Mouse (Mus musculus): Measurements from ENCODE around the gene Shmt2. TPM values are rescaled to one million over a fixed set of nuclear protein-coding genes. Genes with fewer than 3 reads are reported as not detected.

Shmt2 gene
- polyA plus RNA-seq, 1 experiment from 2014 or later, result 110 TPM

DNA sequence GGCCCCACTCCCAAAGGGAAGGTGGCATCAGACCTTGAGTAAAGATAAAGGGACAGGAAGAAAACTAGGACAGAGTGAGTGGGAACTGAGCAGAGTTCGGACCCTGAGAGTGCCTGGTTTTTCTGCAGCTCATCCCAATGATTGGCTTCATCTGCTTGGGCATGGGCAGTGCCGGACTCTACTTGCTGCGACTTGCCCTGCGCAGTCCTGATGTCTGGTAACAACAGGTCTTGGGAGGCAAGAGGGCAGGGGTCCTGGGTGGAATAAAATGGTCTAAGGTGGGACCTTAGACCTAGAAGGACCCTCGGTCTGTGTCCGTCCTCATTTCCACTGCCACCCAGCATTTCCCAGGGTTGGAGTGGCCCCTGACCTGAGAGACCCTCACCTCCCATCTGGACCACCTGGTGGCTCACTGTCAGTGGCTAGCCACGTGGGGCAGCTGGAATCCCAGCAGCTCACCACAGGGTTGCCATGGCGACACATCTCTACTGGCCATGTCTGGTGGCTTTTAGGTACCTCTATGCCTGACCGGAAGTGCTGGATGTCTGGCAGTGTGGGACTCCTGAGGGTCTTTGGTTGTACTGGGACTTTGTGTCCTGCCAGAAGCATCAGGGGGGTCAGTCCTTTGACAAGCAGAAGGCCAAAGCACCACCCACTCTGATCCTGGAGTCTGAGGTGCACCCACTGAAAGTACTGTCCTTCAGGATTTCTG is 6.8 kb downstream of the Shmt2 start:
- Histone ChIP-seq H3K9me3 (0 out of 2 replicates have a peak, but pooled peaks cover 4% of the 10 kb centered on the region), H3K4me3 (peak overlapping the region; percentile 64), H3K27ac (replicated peaks) (peak overlapping the region; percentile 69; the same call in 1 of the 2 replicates), H3K36me3 (replicated peaks) (peaks cover 36% of the 10 kb centered on the region), H3K4me1 (peaks cover 87% of the 10 kb centered on the region), H3K27me3 (replicated peaks; ENCODE audit: low read depth, poor library complexity, severe bottlenecking) (peaks cover 98% of the 10 kb centered on the region)
- WGBS, result 22% methylated on average over 9 of the region's 9 CpGs
- peak; percentile 61 for DNase-seq (ENCODE audit: low spot score)

DNA sequence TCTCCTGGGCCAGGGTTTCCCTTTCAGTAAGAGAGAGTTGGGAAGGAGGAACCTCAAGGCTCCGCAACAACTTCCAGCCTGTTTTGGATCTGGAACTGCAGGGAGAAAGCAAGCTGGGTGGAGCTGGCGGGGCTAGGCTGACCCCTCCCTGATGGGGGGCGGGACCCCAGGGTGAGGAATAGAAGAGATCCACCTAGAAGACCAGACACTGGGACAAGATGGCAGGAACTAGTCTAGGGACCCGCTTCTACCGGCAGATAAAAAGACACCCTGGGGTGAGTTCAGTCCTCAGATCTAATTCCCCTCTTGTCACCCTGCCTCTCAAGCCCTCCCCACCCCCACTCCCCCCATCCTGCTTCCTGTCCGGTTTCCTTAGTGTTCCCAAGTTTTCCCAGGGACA is 7.5 kb downstream of the Shmt2 start, which contains the start of gene Ndufa4l2:
Ndufa4l2 (plus strand) TSS at position 204 of the 400 bp plus-strand sequence.
- Histone ChIP-seq H3K27ac (replicated peaks) (peak within 1 kb of the TSS; percentile 83; the same call in 1 of the 2 replicates), H3K4me3 (peak within 1 kb of the TSS; percentile 64), H3K36me3 (replicated peaks) (peaks cover 29% of the 10 kb centered on the region), H3K4me1 (peaks cover 90% of the 10 kb centered on the region), H3K9me3 (0 out of 2 replicates have a peak, but pooled peaks cover 4% of the 10 kb centered on the region), H3K27me3 (replicated peaks; ENCODE audit: low read depth, poor library complexity, severe bottlenecking) (peaks cover 98% of the 10 kb centered on the region)
- peak; percentile 29 for DNase-seq (ENCODE audit: low spot score)
- 7% methylated on average over 6 of the region's 6 CpGs for WGBS

DNA sequence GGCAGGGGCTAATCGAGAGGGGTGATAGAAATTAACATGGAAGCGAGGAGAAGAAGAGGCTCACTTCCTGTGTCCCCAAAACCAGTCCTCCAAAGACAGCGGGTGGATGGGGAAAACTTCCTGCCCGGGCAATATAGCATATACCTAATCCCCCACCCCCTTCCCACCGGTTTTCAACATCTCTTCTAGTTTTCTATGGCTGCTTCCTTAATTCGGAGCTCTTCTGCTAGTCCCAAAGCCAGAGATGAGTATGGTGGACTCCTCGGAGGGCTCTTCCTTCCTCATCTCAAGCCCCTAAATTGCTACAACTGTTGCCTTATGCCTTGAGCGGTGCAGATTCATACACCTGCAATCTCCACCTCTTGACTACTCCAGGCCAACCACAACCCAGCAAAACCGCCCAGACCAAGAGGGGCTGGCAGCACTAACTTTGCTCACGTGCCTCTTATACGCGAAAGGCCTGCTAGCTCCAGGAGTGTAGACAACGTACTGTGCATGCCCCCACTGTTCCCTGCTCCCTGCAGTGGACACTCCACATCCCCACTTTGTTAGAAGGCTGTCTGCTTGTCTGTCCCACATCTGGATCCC is 8.0 kb downstream of the Shmt2 start:
- Histone ChIP-seq H3K4me1 (peaks cover 94% of the 10 kb centered on the region), H3K4me3 (peak overlapping the region; percentile 64), H3K36me3 (replicated peaks) (peaks cover 23% of the 10 kb centered on the region), H3K27me3 (replicated peaks; ENCODE audit: low read depth, poor library complexity, severe bottlenecking) (peaks cover 100% of the 10 kb centered on the region), H3K9me3 (0 out of 2 replicates have a peak, but pooled peaks cover 4% of the 10 kb centered on the region), H3K27ac (replicated peaks) (no peak overlapping the region; the same call in 1 of the 2 replicates)
- 9% methylated on average over 13 of the region's 13 CpGs for WGBS
- DNase-seq (ENCODE audit: low spot score), result no peak

DNA sequence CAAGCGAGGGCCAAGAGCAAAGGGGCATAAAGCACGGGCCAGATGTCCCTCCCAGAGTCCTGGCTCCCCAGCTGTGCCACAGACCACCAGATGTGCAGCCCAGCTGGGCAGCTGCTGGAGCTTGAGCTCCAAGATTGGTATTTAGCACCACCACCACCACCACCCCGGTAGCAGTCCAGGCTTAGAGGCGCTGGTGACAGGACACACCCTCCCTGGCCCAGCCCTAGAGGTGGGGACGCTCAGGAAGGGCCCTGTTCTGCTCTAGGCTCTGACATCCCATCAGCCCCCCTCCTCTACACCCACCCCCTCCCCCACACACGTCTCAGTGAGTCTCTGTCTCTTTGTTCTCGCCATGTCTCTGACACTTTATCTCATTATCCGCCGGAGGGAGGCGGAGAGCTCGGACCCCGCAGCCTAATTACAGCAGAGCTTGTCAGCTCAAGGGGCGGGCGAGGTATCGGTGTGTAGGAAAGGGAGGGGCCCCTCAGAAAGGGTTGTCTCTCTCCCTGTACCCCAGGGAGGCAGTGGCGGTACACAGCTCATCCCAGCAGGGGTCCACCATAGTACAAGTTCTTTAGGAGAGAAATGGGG is 8.6 kb downstream of the Shmt2 start:
- Histone ChIP-seq H3K9me3 (no peaks in the 10 kb centered on the region), H3K4me3 (peak overlapping the region; percentile 64), H3K27ac (replicated peaks) (peak overlapping the region; percentile 83; the same call in 1 of the 2 replicates), H3K27me3 (replicated peaks; ENCODE audit: low read depth, poor library complexity, severe bottlenecking) (peaks cover 99% of the 10 kb centered on the region), H3K4me1 (peaks cover 97% of the 10 kb centered on the region), H3K36me3 (replicated peaks) (peaks cover 17% of the 10 kb centered on the region)
- DNase-seq (ENCODE audit: low spot score), result peak; percentile 59
- WGBS, result under 1% methylated on average over 16 of the region's 16 CpGs

DNA sequence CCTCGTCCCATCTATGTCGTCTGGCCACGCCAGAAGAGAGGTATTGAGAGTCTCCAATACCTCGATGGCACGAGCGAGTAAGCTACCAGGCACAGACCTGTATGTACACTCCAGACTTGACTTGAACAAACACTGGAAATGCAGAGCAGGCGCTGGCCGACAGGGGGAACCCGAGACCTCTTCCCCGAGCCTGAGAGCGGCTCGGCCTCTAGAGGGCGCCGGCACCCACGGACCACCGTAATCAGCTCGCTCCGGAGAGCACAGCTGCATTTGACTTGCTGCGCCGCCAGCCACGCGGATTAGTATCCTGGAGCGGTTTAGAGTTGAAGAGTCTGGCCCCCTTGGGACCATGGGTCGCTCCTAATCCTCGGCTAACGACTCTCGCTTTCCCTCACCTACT is 9.4 kb downstream of the Shmt2 start:
- Histone ChIP-seq H3K9me3 (no peaks in the 10 kb centered on the region), H3K4me1 (peaks cover 100% of the 10 kb centered on the region), H3K4me3 (peak overlapping the region; percentile 64), H3K27ac (replicated peaks) (peak overlapping the region; percentile 83; the same call in 1 of the 2 replicates), H3K27me3 (replicated peaks; ENCODE audit: low read depth, poor library complexity, severe bottlenecking) (peaks cover 99% of the 10 kb centered on the region), H3K36me3 (replicated peaks) (peaks cover 9% of the 10 kb centered on the region)
- under 1% methylated on average over 27 of the region's 27 CpGs for WGBS
- peak; percentile 97 for DNase-seq (ENCODE audit: low spot score)

DNA sequence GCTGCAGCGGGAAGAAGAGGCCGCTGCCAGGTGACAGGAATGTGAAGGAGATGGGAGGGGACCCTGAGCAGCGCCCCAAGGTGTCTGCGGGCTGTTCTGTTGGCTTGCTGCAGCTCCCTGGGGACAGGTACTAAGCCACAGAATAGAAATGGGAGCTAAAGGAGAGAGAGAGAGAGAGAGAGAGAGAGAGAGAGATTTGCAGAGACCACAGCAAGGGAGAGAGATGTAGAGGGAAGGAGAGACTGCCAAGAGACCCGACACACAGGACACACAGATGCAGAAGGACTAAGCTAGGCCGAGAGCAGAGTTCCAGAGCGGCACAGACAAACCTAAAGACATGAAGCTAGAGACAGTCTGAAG is 10.0 kb downstream of the Shmt2 start:
- 2% methylated on average over 7 of the region's 7 CpGs for WGBS
- peaks cover 4% of the 10 kb centered on the region for H3K36me3 ChIP-seq (replicated peaks)
- H3K27me3 ChIP-seq (replicated peaks; ENCODE audit: low read depth, poor library complexity, severe bottlenecking), result peaks cover 99% of the 10 kb centered on the region
- peak overlapping the region; percentile 83 for H3K27ac ChIP-seq (replicated peaks)
- peaks cover 95% of the 10 kb centered on the region for H3K4me1 ChIP-seq
- H3K4me3 ChIP-seq, result peak overlapping the region; percentile 64
- DNase-seq (ENCODE audit: low spot score), result no peak
- no peaks in the 10 kb centered on the region for H3K9me3 ChIP-seq

DNA sequence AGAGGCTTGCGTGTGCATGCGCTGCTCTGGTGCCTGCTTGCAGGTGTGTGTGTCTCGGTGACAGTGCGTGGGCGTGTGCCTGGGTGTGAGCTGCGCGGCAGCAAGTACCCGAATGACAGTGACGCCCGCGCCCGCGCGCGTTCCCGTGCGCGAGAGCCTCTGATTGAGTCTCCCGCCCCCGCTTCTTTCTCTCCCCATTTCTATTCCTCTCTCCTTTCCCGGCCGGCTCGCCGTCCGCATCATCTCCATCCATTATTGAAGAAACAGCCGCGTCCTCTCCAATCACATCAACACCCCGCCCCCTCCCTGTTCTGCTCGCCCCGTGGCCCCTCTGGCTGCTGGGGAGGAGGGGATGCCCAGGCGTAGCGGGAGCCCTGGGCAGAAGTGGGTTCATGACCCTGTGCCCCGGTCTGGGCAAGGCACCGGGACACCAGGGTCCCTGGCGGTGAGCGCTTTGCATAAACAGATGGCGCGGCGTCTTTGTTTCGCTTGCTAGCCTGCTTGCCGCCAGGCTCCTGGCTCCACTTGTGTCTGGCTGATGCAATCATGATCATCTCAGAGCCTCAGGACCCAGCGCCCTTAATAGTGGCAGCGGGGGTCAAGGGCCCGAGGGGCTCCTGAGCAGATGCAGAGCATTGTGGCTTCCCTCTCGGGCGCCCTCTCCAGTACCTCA is 10.5 kb downstream of the Shmt2 start:
- peak; percentile 74 for DNase-seq (ENCODE audit: low spot score)
- peak overlapping the region; percentile 83 for H3K27ac ChIP-seq (replicated peaks)
- H3K27me3 ChIP-seq (replicated peaks; ENCODE audit: low read depth, poor library complexity, severe bottlenecking), result peaks cover 99% of the 10 kb centered on the region
- no peaks in the 10 kb centered on the region; the same call in 1 of the 2 replicates for H3K36me3 ChIP-seq (replicated peaks)
- under 1% methylated on average over 46 of the region's 46 CpGs for WGBS
- H3K4me1 ChIP-seq, result peaks cover 90% of the 10 kb centered on the region
- H3K4me3 ChIP-seq, result peak overlapping the region; percentile 64
- no peaks in the 10 kb centered on the region for H3K9me3 ChIP-seq

DNA sequence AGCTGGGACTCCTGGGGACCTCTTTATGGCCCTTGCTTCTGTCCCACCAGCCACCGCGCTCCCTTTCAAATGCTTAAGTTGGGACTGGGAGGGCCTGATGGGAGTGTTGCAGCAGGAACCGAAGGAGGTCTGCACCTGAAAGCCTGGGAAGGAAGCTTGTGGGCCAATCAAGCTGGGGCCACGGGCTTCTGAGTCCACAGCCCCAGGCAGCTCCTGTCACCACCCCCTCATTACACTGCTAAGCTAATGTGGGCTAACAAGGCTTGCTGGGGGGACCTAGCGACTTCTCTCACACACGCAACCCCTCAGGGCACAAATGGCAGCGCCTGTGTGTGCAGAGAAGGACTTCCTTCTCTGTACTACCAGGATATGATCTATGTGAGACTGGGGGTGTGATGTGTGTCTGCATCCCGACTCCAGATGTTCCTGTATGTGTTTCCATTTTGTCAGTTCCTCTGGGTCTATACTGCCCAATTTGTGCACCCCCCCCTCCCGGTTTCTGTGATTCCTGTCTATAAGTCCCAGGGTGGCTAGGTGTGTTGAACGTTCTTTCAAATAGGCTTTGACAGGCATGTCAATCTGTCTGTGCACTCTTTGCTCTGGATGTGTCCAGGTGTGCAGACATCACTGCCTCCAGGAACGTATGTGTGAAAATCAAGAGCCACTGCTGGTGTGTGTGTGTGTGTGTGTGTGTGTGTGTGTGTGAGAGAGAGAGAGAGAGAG is 11.2 kb downstream of the Shmt2 start:
- H3K27me3 ChIP-seq (replicated peaks; ENCODE audit: low read depth, poor library complexity, severe bottlenecking), result peaks cover 99% of the 10 kb centered on the region
- H3K4me3 ChIP-seq, result peak overlapping the region; percentile 64
- H3K4me1 ChIP-seq, result peaks cover 82% of the 10 kb centered on the region
- H3K36me3 ChIP-seq (replicated peaks), result no peaks in the 10 kb centered on the region; the same call in 1 of the 2 replicates
- 0 out of 2 replicates have a peak overlapping the region, but pooled peaks have one; percentile 2 for H3K27ac ChIP-seq (replicated peaks)
- H3K9me3 ChIP-seq, result no peaks in the 10 kb centered on the region
- peak; percentile 39 for DNase-seq (ENCODE audit: low spot score)
- 2% methylated on average over 11 of the region's 11 CpGs for WGBS

DNA sequence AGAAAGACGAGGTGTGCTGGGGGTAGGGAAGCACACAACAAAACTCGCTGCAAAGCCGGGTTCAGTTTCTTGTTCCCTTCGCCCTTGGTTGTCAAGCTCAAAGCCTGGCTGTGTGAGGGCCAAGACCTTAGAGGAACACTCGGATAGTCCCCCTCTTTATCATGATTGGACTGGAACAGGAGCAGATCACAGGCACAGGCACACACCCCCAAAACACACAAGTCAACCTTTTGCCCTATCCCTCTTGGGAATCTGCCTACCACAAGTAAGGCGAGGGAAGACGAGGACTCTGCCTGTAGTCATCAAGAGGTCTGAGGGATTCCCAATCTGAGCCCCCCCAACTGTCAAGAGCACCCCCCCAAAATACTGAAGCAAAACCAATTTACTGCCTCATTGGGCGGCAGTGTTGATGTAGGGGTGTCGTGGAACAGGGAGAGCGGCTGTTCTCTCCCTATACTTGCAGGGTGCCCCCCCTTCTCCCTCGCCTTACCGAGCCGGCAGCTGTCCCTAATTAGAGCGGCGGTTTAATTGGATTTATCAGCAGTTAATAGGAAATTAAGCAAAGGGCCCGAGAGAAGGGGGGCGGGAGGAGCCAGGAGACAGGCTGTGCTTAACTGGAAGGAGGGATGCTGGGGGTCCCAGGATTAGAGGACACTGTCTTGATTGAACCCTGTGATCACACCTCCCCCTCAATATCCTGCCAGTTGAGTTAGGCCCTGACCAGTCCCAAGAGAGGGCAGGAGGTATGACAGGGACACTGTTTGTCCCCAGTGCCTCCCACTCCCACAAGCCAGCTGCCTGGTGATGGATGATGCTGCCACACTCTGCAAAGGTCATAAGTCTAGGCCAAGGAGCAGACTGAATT is 12.2 kb downstream of the Shmt2 start:
- H3K4me1 ChIP-seq, result peaks cover 73% of the 10 kb centered on the region
- peak overlapping the region; percentile 60 for H3K4me3 ChIP-seq
- no peaks in the 10 kb centered on the region for H3K9me3 ChIP-seq
- 3% methylated on average over 17 of the region's 17 CpGs for WGBS
- peak; percentile 26 for DNase-seq (ENCODE audit: low spot score)
- H3K36me3 ChIP-seq (replicated peaks), result no peaks in the 10 kb centered on the region; the same call in 1 of the 2 replicates
- H3K27me3 ChIP-seq (replicated peaks; ENCODE audit: low read depth, poor library complexity, severe bottlenecking), result peaks cover 96% of the 10 kb centered on the region
- H3K27ac ChIP-seq (replicated peaks), result peak overlapping the region; percentile 70

DNA sequence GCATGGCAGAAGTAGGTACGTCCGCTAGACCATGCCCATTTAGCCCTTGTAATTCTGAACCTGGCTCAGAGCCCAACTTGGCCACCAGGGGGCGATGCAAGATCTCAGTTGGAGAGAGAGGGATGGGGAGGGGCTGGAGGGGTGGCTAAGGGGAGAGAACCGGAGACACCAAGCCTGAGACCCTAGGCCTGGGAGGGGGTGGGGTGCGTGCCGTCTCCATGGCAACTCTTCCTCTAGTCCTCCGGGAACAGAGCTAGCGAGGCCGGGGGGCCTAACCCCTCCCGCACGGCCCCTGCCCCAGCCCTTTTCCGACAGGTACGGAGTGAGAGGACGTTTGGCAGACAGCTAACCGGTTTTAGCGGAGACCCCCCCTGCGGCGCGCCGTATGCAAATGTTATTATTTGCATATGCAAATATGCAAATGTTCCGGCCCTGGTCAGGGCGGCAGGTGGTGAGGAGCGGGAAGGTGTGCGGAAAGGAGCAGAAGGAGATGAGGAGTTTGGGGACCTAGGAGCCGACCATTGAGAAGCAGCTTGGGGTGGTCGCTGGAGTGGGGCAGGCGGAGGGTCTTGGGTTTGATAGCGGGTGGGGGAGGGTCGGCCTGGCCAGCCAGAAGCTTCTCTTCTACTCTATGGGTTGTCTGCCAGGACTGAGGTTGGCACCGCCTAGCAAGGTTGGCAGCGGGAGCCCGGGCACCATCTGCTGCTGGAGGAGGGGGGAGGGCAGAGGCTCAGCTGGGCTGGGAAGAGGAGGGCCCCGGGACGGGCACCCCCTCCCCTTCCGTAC is 13.0 kb downstream of the Shmt2 start:
- H3K27ac ChIP-seq (replicated peaks), result peak overlapping the region; percentile 70
- H3K4me3 ChIP-seq, result peak overlapping the region; percentile 60
- H3K36me3 ChIP-seq (replicated peaks), result no peaks in the 10 kb centered on the region; the same call in 1 of the 2 replicates
- peak; percentile 96 for DNase-seq (ENCODE audit: low spot score)
- peaks cover 64% of the 10 kb centered on the region for H3K4me1 ChIP-seq
- peaks cover 88% of the 10 kb centered on the region for H3K27me3 ChIP-seq (replicated peaks; ENCODE audit: low read depth, poor library complexity, severe bottlenecking)
- under 1% methylated on average over 35 of the region's 35 CpGs for WGBS
- no peaks in the 10 kb centered on the region for H3K9me3 ChIP-seq

Data from embryonic facial prominence, embryonic 10.5 days (tissue).